Mouse (Mus musculus) midbrain, embryonic 16.5 days (tissue): Measurements from ENCODE around the gene Bmp10. TPM values are rescaled to one million over a fixed set of nuclear protein-coding genes. Genes with fewer than 3 reads are reported as not detected.
A peak's percentile ranks its signal among the peaks of the same experiment; 100 is the strongest.

ENCODE experiments used
- ATAC-seq: fragments of 200-750 bp; cut with Nextera tagmentation; 2 replicates; pipeline ENCODE4 v1.8.0; 2017; ENCODE audit warnings: moderate TSS enrichment
- H3K27ac ChIP-seq: fragments of 300-500 bp; sonication (generic); 2 replicates; pipeline ENCODE4 v1.5.1; 2014; ENCODE audit warnings: mild to moderate bottlenecking, low read length, mixed read lengths
- H3K27me3 ChIP-seq: fragments of 300-500 bp; sonication (generic); 2 replicates; pipeline ENCODE4 v1.6.1; 2014; ENCODE audit warnings: low read depth, low read length, mixed read lengths; ENCODE audit not compliant: control insufficient read depth, insufficient read depth
- H3K36me3 ChIP-seq: fragments of 300-500 bp; sonication (generic); 2 replicates; pipeline ENCODE4 v1.6.1; 2014; ENCODE audit warnings: mild to moderate bottlenecking, low read length, moderate library complexity, mixed read lengths; ENCODE audit not compliant: control insufficient read depth, insufficient read depth
- H3K4me1 ChIP-seq: fragments of 300-500 bp; sonication (generic); 2 replicates; pipeline ENCODE4 v1.6.1; 2014; ENCODE audit warnings: mild to moderate bottlenecking, low read length, mixed read lengths; ENCODE audit not compliant: control insufficient read depth, insufficient read depth
- H3K4me2 ChIP-seq: fragments of 300-500 bp; sonication (generic); 2 replicates; pipeline ENCODE4 v1.6.1; 2014; ENCODE audit warnings: mild to moderate bottlenecking, low read length, mixed read lengths
- H3K4me3 ChIP-seq: fragments of 300-500 bp; sonication (generic); 2 replicates; pipeline ENCODE4 v1.5.1; 2014; ENCODE audit warnings: low read depth, mild to moderate bottlenecking, low read length, moderate library complexity, mixed read lengths
- H3K9ac ChIP-seq: fragments of 300-500 bp; sonication (generic); 2 replicates; pipeline ENCODE4 v1.6.1; 2014; ENCODE audit warnings: low read depth, low read length, mixed read lengths
- H3K9me3 ChIP-seq: fragments of 300-500 bp; sonication (generic); replicated peaks from 2 replicates; pipeline ENCODE4 v1.6.1; 2014; ENCODE audit warnings: mild to moderate bottlenecking, low read length, mixed read lengths; ENCODE audit not compliant: control insufficient read depth, poor library complexity, severe bottlenecking
- WGBS: fragments of 180-500 bp; shearing (Covaris S2); extraction: QIAGEN DNeasy Blood & Tissue Kit; methylation state at CpG from one replicate; pipeline ENCODE4 v1.1.7; 2014; 5-methylcytosine and 5-hydroxymethylcytosine counted together
- polyA plus RNA-seq: library from polyadenylated mRNA; unstranded; fragments of >200 nt; fragmentation: Nextera tagmentation; extraction: Ambion mirVana; gene quantifications from 2 replicates; pipeline ENCODE4 v1.2.1, GENCODE M21; 2015

Bmp10 gene
- polyA plus RNA-seq, 1 experiment from 2014 or later, result not detected

GRCm38 (mm10) chr6:87394783-87395182 lies 34.0 kb upstream of the Bmp10 start:
- Histone ChIP-seq H3K27ac (no peak overlapping the region), H3K4me2 (no peak overlapping the region), H3K27me3 (no peaks in the 10 kb centered on the region), H3K9ac (no peak overlapping the region), H3K36me3 (no peaks in the 10 kb centered on the region), H3K4me1 (no peaks in the 10 kb centered on the region), H3K9me3 (no peaks in the 10 kb centered on the region), H3K4me3 (no peak overlapping the region)
- 88% methylated on average over 9 of the region's 9 CpGs for WGBS
- ATAC-seq, result no peak

- WGBS, result 2% methylated on average over 5 of the region's 5 CpGs
- Histone ChIP-seq H3K9me3 (no peaks in the 10 kb centered on the region), H3K27ac (no peak overlapping the region), H3K27me3 (no peaks in the 10 kb centered on the region), H3K4me1 (no peaks in the 10 kb centered on the region), H3K4me3 (no peak overlapping the region), H3K4me2 (no peak overlapping the region), H3K36me3 (no peaks in the 10 kb centered on the region), H3K9ac (no peak overlapping the region)
- ATAC-seq, result no peak
These were observed 29.7 kb upstream of the Bmp10 start for GRCm38 (mm10) chr6:87399137-87399536.

GRCm38 (mm10) chr6:87399886-87400566 lies 28.8 kb upstream of the Bmp10 start:
- Histone ChIP-seq H3K27ac (no peak overlapping the region), H3K36me3 (no peaks in the 10 kb centered on the region), H3K27me3 (no peaks in the 10 kb centered on the region), H3K4me3 (no peak overlapping the region), H3K4me1 (no peaks in the 10 kb centered on the region), H3K9me3 (no peaks in the 10 kb centered on the region), H3K9ac (no peak overlapping the region), H3K4me2 (no peak overlapping the region)
- ATAC-seq, result no peak
- 60% methylated on average over 4 of the region's 4 CpGs for WGBS

DNA sequence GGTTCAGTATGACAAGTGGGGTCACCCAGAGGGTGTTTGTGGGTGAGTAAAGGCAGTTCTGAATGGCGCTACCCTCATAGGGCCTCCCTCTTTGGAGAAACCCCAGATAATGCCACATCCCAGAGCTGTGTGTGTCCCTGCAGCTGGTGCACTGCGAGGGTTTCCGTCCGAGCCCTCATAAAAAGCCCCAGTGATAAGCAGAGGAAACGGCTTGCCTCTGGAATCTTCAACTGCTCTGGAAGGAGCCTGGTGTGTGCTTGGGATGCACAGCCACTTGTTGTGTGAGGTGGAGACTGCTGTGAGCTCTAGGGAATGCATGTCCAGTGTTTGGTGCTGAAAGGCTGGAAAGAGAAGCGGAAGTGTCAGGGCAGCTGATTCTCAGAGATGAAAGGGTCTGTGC lies 27.3 kb upstream of the Bmp10 start:
- Histone ChIP-seq H3K9ac (no peak overlapping the region), H3K27me3 (no peaks in the 10 kb centered on the region), H3K36me3 (no peaks in the 10 kb centered on the region), H3K4me2 (no peak overlapping the region), H3K4me1 (no peaks in the 10 kb centered on the region), H3K27ac (no peak overlapping the region), H3K4me3 (no peak overlapping the region), H3K9me3 (no peaks in the 10 kb centered on the region)
- 80% methylated on average over 6 of the region's 6 CpGs for WGBS
- no peak for ATAC-seq

- H3K27ac ChIP-seq, result no peak overlapping the region
- WGBS, result 25% methylated on average over 3 of the region's 3 CpGs
- no peaks in the 10 kb centered on the region; the same call in 1 of the 2 replicates for H3K4me1 ChIP-seq
- H3K9ac ChIP-seq, result no peak overlapping the region
- no peaks in the 10 kb centered on the region for H3K36me3 ChIP-seq
- H3K4me2 ChIP-seq, result no peak overlapping the region
- no peak overlapping the region for H3K4me3 ChIP-seq
- H3K9me3 ChIP-seq, result no peaks in the 10 kb centered on the region
- no peak for ATAC-seq
- no peaks in the 10 kb centered on the region for H3K27me3 ChIP-seq
These were observed 16.8 kb upstream of the Bmp10 start for GRCm38 (mm10) chr6:87412011-87412410.

GRCm38 (mm10) chr6:87422304-87422703 lies 6.5 kb upstream of the Bmp10 start:
- 86% methylated on average over 7 of the region's 7 CpGs for WGBS
- ATAC-seq, result no peak
- H3K4me3 ChIP-seq, result no peak overlapping the region
- H3K9ac ChIP-seq, result no peak overlapping the region
- no peak overlapping the region for H3K27ac ChIP-seq
- no peak overlapping the region for H3K4me2 ChIP-seq
- no peaks in the 10 kb centered on the region for H3K36me3 ChIP-seq
- peaks cover 3% of the 10 kb centered on the region; the same call in 1 of the 2 replicates for H3K4me1 ChIP-seq
- H3K27me3 ChIP-seq, result no peaks in the 10 kb centered on the region
- no peaks in the 10 kb centered on the region for H3K9me3 ChIP-seq

GRCm38 (mm10) chr6:87424037-87424816 lies 4.6 kb upstream of the Bmp10 start:
- no peak overlapping the region for H3K9ac ChIP-seq
- H3K4me2 ChIP-seq, result peak overlapping the region; percentile 47
- H3K4me3 ChIP-seq, result peak overlapping the region; percentile 23; the same call in 1 of the 2 replicates
- ATAC-seq, result no peak
- no peaks in the 10 kb centered on the region for H3K27me3 ChIP-seq
- no peaks in the 10 kb centered on the region for H3K9me3 ChIP-seq
- no peaks in the 10 kb centered on the region for H3K36me3 ChIP-seq
- H3K4me1 ChIP-seq, result peaks cover 3% of the 10 kb centered on the region; the same call in 1 of the 2 replicates
- 54% methylated on average over 19 of the region's 19 CpGs for WGBS
- no peak overlapping the region for H3K27ac ChIP-seq

DNA sequence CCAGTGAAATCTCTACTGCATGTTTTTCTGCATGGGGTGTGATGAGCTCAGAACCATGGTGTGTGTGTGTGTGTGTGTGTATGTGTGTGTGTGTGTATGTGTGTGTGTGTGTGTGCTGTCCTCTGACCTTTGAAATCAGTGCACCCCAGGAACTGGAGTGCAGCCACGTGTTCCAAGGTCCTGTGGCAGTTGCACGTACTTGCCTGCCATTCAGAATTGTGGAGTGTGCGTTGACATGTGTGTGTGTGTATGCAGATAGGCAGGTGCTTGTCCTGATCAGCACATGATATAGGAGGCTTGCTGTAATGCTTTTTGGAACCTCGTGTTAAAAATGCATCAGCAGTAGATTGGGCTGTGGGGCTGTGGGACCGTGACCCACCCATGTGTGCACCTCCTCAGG lies 1.8 kb upstream of the Bmp10 start:
- 66% methylated on average over 5 of the region's 5 CpGs for WGBS
- H3K4me3 ChIP-seq, result no peak overlapping the region
- no peaks in the 10 kb centered on the region for H3K36me3 ChIP-seq

DNA sequence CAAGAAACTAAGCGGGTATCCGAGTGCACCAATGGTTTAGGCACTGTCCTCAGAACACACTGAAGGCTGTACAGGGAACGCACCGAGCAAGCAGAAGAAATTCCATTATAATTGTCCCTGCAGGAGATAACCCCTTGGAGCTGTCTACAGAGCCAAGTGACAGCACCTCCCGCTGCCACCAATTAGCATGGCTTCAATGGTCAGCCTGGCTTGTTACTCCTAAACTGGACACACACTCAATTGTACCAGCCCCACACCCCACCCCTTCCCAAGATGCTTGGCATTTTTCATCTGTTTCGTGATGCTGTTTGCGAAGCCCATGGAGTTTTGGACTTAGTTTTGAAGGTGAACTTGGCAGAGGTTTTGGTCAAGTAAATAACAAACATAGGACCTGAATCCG lies 1.2 kb upstream of the Bmp10 start:
- Histone ChIP-seq H3K4me3 (no peak overlapping the region), H3K9me3 (no peaks in the 10 kb centered on the region), H3K27ac (no peak overlapping the region), H3K4me2 (no peak overlapping the region), H3K27me3 (no peaks in the 10 kb centered on the region), H3K4me1 (peaks cover 3% of the 10 kb centered on the region; the same call in 1 of the 2 replicates), H3K9ac (no peak overlapping the region), H3K36me3 (no peaks in the 10 kb centered on the region)
- no peak for ATAC-seq
- WGBS, result 55% methylated on average over 8 of the region's 8 CpGs

More for the DNA sequence above, 1.8 kb upstream of the Bmp10 start:
- H3K4me1 ChIP-seq, result peaks cover 3% of the 10 kb centered on the region; the same call in 1 of the 2 replicates
- H3K9me3 ChIP-seq, result no peaks in the 10 kb centered on the region
- no peak for ATAC-seq
- no peak overlapping the region for H3K4me2 ChIP-seq
- no peak overlapping the region for H3K27ac ChIP-seq
- H3K9ac ChIP-seq, result no peak overlapping the region
- H3K27me3 ChIP-seq, result no peaks in the 10 kb centered on the region
